Mouse (Mus musculus) liver, adult (tissue): ENCODE measurements at regions not wholly inside any gene's neighbourhood (a gene's known extent, or its start where the extent isn't known, plus 50 kb on each side); places are given as distances from the start of the nearest gene placed in this dataset.

Experiments
- GATA4 ChIP-seq: IDR thresholded peaks from 2 replicates; pipeline ENCODE4 v1.6.1; 2014; ENCODE audit warnings: mild to moderate bottlenecking, low read length; ENCODE audit not compliant: insufficient replicate concordance

DNA sequence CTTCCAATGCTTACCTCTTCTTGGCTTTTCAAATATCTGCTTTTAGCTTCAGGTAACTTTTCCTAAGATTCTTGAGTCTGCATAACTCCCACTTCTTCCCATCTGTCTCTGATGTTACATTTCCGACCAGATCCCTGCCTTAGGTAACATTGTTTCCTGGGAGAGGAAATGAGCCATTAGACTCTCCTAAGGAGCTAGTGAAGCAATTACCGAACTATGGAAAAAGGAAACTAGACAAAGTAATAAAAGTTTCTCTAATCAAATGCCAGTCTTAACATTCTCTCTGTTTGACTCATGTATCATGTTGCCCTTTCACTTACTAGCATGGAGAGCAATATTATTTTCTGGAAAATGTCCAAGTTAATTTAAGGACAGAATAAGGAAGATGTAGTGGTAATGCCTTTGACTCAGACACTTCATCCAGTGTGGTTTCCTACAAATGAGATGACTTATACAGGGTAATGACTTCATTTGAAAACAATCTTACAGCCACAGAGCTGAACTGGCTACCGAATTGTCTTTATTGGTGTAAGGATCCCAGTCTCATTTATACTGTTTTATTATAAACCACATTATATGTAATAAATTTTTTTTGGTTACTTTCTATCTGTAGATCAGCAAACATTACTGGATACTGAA lies 263.8 kb upstream of the Fam84a start:
- TF ChIP-seq GATA4: no peak

DNA sequence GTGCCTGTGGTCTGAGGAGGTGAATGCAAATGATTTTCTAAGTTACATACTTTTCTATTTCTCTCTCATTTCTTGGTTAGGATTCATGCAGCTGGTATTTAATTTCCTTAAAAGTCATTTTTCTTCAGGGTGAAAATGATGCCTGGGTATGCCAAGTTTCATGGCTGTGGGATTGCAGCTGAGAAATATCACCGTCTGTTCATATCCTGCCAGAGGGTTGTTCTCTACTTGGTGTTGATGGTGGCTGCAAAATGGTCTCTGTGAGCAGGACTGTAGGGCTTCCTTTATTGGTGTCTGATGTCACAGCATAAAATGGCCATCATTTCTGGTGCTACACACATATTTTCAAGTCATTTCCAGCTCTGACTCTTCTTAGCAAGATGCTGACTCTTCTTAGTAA lies 259.2 kb upstream of the Fam84a start:
- TF ChIP-seq GATA4: no peak

DNA sequence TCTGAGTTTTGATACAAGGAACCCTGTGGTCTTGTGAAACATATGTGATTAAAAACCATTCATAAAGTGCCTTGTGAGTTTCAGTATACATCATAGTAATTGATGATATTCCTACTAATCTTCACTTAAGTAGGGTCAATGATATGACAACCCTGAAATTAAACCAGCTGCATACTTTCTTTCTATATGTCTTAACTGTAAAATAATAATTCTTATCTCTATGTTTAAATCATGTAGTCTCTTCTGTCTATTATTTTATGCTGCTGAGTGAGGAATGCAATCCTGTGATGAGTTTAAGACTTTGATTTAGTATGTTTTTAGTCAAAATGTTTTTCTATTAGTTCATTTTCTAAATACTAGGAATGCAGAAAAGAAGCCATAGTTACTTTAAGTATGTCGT lies 253.9 kb upstream of the Fam84a start:
- TF ChIP-seq GATA4: no peak

DNA sequence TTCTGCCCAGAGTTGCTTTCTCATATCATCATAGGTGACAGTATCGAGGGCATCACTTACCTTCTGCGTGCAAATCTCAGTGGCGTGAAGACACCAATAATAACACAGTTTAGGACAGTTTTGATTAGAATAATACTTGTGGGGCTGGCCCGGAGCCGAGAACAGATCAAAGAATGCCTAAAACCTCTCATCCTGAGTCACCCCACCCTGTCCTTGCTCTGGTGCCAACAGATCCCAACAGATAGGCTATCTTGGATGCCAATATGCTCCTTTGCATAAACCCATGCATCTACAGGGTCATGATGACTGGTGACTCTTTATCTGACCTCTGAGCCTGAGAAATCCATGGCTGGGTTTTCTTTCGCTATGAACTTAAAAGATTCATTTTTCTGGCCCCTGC lies 224.4 kb upstream of the Fam84a start:
- no peak for TF ChIP-seq GATA4

DNA sequence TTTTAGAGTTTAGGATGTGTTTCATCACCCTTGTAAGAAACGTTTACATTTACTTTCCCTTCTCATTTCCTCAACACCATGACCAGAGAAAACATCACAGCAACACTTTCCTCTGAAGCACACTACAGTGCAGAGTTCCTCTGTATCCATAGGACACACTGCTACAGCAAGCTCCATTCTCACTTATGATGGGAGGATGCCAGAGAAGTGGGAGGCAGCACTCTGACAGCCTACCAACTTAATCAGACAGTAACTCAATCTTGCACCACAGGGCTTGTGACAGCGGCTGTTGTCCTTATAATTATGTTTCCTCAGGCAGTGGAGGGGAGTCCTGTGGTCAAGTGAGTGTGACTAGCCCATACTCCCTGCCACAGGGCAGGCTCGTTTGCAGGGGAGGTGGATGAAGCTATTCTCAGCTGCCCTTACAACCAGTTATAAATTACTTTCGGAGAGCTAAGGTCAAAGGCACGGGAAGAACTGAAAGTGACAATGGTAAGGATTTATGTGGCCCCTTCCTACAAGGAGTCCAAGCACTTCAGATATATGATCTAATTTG lies 186.5 kb upstream of the Fam84a start:
- TF ChIP-seq GATA4: no peak

DNA sequence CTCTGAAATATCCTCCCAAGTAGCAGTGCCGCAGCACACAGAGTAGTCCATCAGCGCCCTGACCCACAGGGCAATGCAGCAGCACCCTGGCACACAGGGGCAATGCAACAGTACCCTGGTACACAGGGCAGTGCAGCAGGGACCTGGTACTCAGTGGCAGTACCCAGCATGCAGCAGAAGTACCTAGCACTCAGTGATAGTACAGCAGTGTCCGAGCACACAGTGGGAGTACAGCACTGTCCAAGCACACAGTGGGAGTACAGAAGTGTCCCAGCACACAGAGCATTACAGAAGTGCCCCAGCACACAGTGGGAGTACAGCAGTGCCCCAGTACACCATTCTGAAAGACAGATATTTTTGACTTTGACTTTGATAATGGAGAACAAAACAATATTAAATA lies 186.0 kb upstream of the Fam84a start:
- no peak for TF ChIP-seq GATA4

DNA sequence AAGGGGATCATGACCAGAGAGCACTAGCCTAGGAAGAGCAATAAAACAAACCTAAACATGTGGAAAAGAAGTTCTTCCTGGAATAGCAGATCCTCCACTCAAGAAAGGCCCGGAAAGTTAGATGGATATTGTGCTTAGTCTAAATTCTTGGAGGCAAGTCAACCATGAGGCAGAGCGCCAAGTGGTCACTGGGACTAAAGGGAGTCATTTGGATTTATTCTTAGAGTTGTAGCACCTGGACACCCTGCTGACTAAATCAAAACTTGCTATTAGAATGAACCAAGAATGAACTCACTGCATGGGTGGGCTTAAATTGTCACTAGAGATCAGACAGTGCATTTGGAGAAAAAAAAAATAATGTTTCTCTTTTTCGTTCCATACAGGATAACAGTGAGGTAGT lies 166.8 kb upstream of the Fam84a start:
- no peak for TF ChIP-seq GATA4

DNA sequence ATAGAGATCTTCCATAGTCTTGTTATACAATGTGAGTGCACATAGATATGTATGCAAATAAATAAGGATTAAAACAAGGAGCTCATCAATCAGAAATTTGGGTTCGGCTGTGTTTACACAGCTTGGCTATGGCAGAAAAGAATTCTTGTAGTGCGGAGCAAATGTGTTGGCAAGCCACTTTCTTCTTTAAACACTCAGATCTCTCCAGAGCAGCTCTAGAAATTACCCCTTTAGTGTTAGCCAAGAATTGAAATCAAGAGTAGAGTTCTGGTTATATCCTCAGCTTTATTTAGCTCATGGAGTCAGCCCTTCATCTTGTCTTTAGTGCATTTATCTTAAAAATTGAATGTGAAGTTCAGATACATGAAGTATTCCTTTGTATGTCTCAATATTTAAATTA lies 164.5 kb upstream of the Fam84a start:
- no peak for TF ChIP-seq GATA4

DNA sequence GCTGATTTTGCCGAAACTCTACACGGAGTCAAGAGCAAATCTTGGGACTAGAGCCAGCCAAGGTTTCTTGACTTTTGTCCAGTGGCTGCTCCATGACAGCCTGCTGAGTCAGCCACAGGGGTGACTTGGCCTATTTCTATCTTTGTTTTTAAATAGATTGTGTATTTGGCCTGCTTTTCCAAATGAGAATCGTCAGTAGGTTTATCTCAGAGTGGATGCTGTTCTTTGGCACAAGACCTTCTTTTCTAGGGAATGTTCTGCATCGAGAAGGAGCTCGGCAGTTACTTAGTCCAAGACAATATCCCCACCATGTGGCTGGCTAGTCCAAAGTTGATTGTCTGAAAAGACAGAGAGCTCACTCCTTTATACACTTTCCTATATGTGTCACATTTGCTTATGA lies 163.9 kb upstream of the Fam84a start:
- TF ChIP-seq GATA4: 0 out of 2 replicates have a peak, but pooled peaks have one; percentile 26

DNA sequence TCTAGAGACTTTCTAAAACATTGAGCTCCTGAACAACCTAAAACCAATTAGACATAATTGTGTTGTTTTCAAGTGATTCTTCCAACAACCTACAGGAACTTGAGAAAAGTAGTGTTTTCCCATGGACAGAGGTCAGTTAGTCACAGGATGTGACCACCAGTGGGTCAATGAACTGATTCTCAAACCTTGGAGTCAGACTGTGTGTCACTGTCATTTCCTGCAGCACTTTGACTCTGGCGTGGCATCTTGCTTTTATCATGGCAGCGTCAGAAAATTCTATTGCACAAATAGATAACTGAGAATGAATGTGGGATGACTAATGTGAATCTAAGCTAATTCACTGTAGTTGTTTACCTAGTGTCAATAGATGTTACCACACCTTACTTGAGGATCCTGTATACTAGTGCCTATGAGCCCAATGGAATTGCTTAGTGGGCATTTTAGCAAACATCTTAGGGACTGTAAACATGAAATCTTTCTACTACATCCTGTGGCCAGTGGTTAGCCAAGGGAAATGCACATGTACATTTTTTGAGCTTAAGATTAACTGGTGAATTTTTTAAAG lies 150.6 kb upstream of the Fam84a start:
- TF ChIP-seq GATA4: no peak

DNA sequence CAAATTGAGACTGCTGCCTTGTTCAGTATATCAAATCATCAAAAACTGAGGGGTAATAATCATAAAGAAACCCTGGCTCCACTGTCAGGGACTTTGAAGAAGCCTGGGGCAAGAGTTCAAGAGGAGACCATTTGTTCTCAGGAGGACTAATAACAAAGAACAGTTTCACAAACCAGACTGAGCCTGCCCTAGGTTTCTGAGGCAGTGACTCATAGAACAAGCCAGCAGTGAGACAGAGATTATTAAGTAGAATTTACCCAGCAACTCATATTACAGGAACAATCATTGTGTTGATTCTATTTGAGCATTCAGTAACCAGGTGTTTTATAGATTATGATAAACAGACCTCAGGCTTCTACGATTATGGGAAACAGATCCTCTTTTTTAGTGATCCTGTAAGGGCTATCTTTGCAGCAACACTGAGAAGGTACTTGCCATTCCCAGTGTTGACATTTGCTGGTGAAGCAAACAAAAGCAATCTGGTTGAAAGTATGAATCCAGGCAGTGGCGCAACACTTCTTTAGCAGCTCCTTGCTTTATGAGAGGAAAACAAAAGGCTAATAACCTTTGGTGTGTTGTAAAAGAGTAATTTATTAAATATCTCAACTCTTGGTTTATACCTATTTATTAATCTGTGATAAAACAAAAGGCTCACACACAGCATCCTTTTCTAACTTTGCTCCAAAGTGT lies 150.0 kb upstream of the Fam84a start:
- no peak for TF ChIP-seq GATA4

DNA sequence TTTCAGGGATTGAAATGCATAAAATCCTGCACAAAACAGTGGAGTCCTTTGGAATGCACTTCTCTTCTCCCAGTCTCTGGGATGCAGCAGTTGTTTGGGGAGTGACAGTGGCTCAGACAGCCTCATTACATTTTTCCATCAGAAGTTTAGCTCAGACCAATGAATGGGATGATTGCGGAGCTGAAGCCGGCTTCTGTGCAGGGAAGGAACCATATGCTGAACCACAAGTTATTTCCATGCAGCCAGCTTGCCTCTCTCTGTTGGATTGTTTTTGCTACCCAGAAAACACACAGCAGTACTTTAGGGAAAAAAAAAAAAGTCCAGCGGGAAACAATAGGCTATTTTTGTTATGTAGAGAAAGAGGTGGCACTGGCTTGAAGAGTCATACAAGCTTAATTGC lies 140.2 kb upstream of the Fam84a start:
- no peak for TF ChIP-seq GATA4

DNA sequence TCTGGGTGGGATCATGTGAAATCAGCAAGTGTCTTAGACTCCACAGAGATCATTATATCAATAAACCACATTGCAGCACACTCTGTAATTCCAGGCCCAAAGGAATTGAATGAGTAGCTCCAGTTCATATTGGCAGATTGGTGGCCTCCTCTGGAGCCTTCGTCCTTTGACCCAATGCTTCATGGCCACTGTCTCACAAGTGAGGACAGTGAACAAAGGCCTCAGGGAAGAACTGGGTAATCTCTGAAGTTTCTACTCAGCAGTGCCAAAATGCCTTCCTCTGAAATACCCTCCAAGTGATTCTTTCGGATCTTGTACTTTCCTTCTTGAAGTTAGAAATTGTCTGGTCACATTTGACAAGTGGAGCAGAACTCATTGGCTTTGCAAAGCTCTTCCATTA lies 135.8 kb upstream of the Fam84a start:
- TF ChIP-seq GATA4: no peak

DNA sequence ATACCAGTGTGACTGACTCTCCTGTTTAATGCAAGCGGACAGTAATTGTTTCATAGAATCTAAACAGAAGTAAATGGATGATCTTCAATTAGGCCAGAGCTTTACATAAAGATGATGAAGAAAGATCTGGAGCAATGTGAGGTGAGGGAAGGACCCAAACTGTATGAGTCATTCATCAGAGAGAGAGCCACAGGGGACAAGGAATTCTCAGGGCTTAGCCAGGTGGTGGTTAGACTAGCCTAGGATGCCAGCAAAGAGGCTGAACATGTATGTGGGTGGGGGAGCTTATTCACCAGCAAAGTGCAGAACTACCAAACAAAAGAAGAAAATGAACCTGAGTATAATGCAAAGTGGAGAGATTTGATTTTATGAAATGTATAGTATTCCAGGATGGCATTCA lies 134.8 kb upstream of the Fam84a start:
- TF ChIP-seq GATA4: no peak

DNA sequence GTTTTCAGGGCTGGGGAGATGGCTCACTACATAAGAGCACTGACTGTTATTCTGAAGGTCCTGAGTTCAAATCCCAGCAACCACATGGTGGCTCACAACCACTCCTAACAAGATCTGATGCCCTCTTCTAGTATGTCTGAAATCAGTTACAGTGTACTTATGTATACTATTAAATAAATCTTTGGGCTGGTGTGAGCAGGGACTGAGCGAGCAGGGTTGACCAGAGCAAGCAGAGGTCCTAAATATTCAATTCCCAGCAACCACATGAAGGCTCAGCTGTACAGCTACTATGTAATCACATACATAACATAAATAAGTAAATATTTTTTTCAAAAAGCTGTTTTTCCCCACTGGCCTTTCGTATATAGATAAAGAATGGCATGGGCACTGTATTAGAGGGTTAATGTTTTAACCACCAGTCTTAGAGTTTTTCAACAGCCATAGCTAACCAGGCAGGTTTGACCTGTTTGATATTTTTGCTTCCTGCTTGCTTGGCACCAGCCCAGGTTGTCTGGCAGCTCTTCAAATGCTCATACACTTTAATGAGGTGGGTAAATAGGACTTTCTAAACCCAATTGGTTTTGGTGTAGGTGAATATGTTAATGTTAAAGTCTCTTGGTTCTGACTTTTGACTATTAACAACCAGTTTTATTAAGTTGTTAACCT lies 134.1 kb upstream of the Fam84a start:
- no peak for TF ChIP-seq GATA4
